Mouse (Mus musculus) kidney, adult 10 weeks (tissue): ENCODE data around the gene Apol7b. TPM values are rescaled to one million over a fixed set of nuclear protein-coding genes. Genes with fewer than 3 reads are reported as not detected.

ENCODE experiments used
- polyA plus RNA-seq: library from polyadenylated mRNA; stranded (reverse); fragments of 350-450 nt; fragmentation: Illumina TruSeq; extraction: RNeasy Lipid Tissue Mini Kit (QIAGEN cat#74804); gene quantifications from one replicate; pipeline ENCODE4 v1.2.3, GENCODE M21; 2014; ENCODE audit warnings: low read depth, low replicate concordance

Apol7b gene
- polyA plus RNA-seq = not detected

DNA sequence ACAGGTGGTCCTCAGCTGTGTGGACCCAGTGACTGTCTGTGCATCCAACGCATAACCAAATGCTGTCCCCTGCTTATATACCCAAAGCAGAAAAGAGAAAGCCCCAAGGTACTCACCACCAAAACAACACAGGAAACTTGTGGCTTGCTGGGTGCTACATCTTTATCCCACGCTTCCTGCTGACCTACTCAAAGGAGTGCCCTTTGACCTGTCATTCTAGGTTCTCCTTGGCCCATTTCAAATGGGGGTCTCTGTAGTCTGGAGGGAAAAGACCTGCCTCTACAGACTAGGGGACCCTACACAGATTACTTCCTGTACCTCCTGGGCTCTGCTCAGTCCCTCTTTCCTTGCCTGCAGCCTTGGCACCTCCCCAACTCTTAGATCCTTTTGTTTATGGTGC is at the start of gene Apol7b:
Gene Apol7b (minus strand): TSS at position 101 of the 400 bp plus-strand sequence.

DNA sequence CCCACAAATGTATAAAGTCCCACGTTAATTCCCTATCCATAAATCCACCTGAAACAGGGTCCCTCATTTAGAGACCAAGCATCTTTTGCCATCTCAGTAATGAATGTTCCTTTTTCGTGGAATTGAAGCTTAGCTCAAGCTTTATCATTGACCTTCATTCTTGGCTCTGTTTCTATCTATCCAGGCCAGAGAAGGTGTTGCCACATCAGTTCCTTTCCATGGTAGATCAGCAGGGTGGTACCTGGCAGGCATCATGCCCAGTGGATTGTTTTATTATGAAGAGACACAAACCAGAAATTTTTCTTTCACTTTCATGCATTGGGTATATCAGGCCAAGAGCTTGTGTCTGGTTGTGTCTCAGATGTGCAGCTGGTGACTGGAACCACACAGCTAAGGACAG is 29.4 kb upstream of the Apol7b start, which contains the start of gene Apol10a:
Gene Apol10a (plus strand): TSS at position 355 of the 400 bp plus-strand sequence.

DNA sequence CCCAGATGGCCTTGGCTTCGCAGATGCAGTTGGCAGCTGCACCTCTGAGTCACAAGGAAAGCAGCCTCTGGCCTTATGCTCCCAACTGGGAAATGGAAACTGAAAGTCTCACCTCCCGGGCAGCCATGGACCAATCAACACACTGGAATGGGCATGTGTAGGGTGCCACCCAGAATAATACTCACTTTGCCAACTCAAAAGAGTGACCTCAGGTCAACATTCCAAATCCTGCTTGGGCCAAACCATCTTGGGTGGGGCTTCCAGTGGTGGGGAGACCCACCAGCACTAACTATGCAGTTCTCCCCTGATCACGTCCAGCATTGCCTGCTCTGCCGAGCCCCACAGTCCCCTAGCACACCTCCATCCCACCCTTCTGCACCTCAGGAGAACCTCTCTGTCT is 36.3 kb downstream of the Apol7b start, which contains the start of gene Apol9a:
Gene Apol9a (minus strand): TSS at position 101 of the 400 bp plus-strand sequence.

DNA sequence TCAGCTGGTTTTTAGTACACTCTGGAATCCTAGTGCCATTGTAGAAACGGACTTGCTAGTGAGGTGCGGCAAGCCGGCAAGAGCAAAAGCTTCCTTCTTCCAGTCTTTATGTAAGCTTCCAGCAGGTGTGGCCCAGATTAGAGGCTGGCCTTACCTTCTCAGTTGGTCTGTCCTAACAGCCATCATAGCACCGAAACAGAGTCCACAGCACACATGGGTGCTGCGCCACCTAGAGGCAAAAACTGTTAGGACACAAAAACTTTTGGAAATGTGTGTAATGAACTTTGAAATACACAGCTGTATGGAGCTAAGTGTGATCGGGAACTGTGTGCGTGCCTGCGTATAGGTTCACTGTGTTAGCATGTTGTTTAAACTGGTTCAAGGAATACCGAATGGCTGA is 48.3 kb downstream of the Apol7b start, which contains the start of gene Apol7a:
Gene Apol7a (minus strand): TSS at position 84 of the 400 bp plus-strand sequence.

Other genes starting within 250 kb of the Apol7b start
- 14.4 TPM for gene Rbfox2, start 140.5 kb downstream of the Apol7b start, polyA plus RNA-seq
- not detected for gene Apol7a, start 48.4 kb downstream of the Apol7b start, polyA plus RNA-seq
- 0.28 TPM for gene Apol9a, start 36.4 kb downstream of the Apol7b start, polyA plus RNA-seq
- gene Apol10a, start 29.6 kb upstream of the Apol7b start, polyA plus RNA-seq = 0.20 TPM
- gene Apol11a, start 60.8 kb upstream of the Apol7b start, polyA plus RNA-seq = not detected
- gene Apol7c, start 85.8 kb upstream of the Apol7b start, polyA plus RNA-seq = not detected
- gene 1700025B11Rik, start 114.4 kb upstream of the Apol7b start, polyA plus RNA-seq = not detected
- 0.73 TPM for gene Apol10b, start 148.6 kb upstream of the Apol7b start, polyA plus RNA-seq
- not detected for gene Gm36245, start 151.8 kb upstream of the Apol7b start, polyA plus RNA-seq
- gene Apol11b, start 195.8 kb upstream of the Apol7b start, polyA plus RNA-seq = not detected